Mouse (Mus musculus) hindbrain, embryonic 11.5 days (tissue): Measurements from ENCODE around the gene Sytl2. TPM values are rescaled to one million over a fixed set of nuclear protein-coding genes. Genes with fewer than 3 reads are reported as not detected.

ENCODE experiments used
- ATAC-seq: fragments of 200-750 bp; cut with Nextera tagmentation; 2 replicates; pipeline ENCODE4 v1.8.0; 2017; ENCODE audit warnings: mild to moderate bottlenecking, moderate TSS enrichment, moderate library complexity; ENCODE audit not compliant: low FRiP score
- DNase-seq: peaks from one replicate; pipeline ENCODE4 v3.0.0-alpha.2; 2015; ENCODE audit warnings: low spot score
- H3K27ac ChIP-seq: fragments of 300-500 bp; sonication (generic); 2 replicates; pipeline ENCODE4 v1.5.1; 2014; ENCODE audit warnings: mild to moderate bottlenecking, low read depth, low read length
- H3K27me3 ChIP-seq: fragments of 300-500 bp; sonication (generic); 2 replicates; pipeline ENCODE4 v1.6.1; 2014; ENCODE audit warnings: mild to moderate bottlenecking, low read length, moderate library complexity, mixed read lengths; ENCODE audit not compliant: control insufficient read depth, insufficient read depth
- H3K36me3 ChIP-seq: fragments of 300-500 bp; sonication (generic); 2 replicates; pipeline ENCODE4 v1.6.1; 2014; ENCODE audit warnings: mild to moderate bottlenecking, low read length, moderate library complexity, mixed read lengths; ENCODE audit not compliant: control insufficient read depth, insufficient read depth
- H3K4me1 ChIP-seq: fragments of 300-500 bp; sonication (generic); replicated peaks from 2 replicates; pipeline ENCODE4 v1.6.1; 2014; ENCODE audit warnings: low read length, mixed read lengths; ENCODE audit not compliant: control insufficient read depth, insufficient read depth
- H3K4me2 ChIP-seq: fragments of 300-500 bp; sonication (generic); replicated peaks from 2 replicates; pipeline ENCODE4 v1.6.1; 2014; ENCODE audit warnings: mild to moderate bottlenecking, low read depth, low read length
- H3K4me3 ChIP-seq: fragments of 300-500 bp; sonication (generic); 2 replicates; pipeline ENCODE4 v1.5.1; 2014; ENCODE audit warnings: low read depth, low read length
- H3K9ac ChIP-seq: fragments of 300-500 bp; sonication (generic); 2 replicates; pipeline ENCODE4 v1.6.1; 2014; ENCODE audit warnings: low read depth, low read length
- H3K9me3 ChIP-seq: fragments of 300-500 bp; sonication (generic); 2 replicates; pipeline ENCODE4 v1.6.1; 2016; ENCODE audit warnings: low read length; ENCODE audit not compliant: control insufficient read depth
- WGBS: fragments of 180-500 bp; shearing (Covaris S2); extraction: QIAGEN DNeasy Blood & Tissue Kit; methylation state at CpG from one replicate; pipeline ENCODE4 v1.1.7; 2014; 5-methylcytosine and 5-hydroxymethylcytosine counted together
- polyA plus RNA-seq: library from polyadenylated mRNA; unstranded; fragments of >200 nt; fragmentation: Nextera tagmentation; extraction: Ambion mirVana; gene quantifications from 2 replicates; pipeline ENCODE4 v1.2.1, GENCODE M21; 2014

Sytl2 gene
- polyA plus RNA-seq, 1 experiment from 2014 or later: 5.0 TPM

DNA sequence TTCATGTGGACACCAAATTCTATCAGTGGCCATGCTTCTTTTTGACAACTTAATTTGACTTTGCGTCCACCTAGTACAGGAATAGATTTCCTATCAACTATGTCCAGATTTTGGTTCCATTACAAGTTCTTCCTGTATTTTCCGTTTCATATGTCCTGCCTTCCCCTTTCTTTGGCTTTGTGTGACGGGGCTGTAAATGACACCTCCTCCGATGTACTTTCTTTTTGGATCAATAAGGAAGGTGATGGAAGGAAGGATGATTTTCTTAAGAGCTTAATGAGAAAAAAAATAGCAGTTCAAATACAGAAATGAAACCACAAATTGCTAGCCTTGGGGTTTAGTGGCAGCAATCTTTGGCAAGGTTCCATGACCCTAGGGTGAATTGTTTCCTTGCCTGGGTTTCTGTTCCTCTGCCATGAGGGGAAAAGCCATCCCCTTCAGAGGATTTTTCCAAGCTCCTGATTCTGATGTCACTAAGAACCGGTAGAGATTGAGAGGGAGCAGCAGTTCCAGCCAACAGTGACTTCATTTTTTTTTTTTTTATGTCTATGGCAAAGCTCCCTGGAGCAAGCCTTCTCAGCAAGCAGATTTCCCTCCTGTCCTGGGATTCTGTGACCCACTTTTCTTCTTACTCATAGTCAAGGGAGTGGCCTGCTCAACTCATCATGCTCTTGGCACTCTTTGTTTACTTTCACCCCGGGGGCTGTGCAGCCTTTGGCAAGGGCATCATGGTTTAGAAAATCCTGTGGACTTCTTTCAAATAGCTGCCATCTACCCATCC lies 68.2 kb downstream of the Sytl2 start:
- Histone ChIP-seq H3K9me3 (no peaks in the 10 kb centered on the region), H3K27me3 (no peaks in the 10 kb centered on the region), H3K9ac (no peak overlapping the region), H3K36me3 (no peaks in the 10 kb centered on the region), H3K4me1 (no peaks in the 10 kb centered on the region), H3K27ac (no peak overlapping the region), H3K4me3 (no peak overlapping the region), H3K4me2 (no peak overlapping the region)
- no peak for ATAC-seq
- no peak for DNase-seq
- WGBS: 82% methylated on average over 6 of the region's 6 CpGs

- 49% methylated on average over 4 of the region's 4 CpGs for WGBS
- DNase-seq (no peak), ATAC-seq (no peak)
- Histone ChIP-seq H3K27me3 (no peaks in the 10 kb centered on the region), H3K9me3 (no peaks in the 10 kb centered on the region), H3K27ac (no peak overlapping the region), H3K4me2 (no peak overlapping the region), H3K36me3 (no peaks in the 10 kb centered on the region), H3K4me1 (no peaks in the 10 kb centered on the region), H3K4me3 (no peak overlapping the region), H3K9ac (no peak overlapping the region)
Measured at GRCm38 (mm10) chr7:90372804-90373203, 70.8 kb downstream of the Sytl2 start.

GRCm38 (mm10) chr7:90384411-90384810 lies 82.4 kb downstream of the Sytl2 start:
- H3K9ac ChIP-seq: no peak overlapping the region
- H3K4me1 ChIP-seq: no peaks in the 10 kb centered on the region
- no peaks in the 10 kb centered on the region for H3K36me3 ChIP-seq
- ATAC-seq: no peak
- no peaks in the 10 kb centered on the region for H3K27me3 ChIP-seq
- DNase-seq: no peak
- 91% methylated on average over 2 of the region's 2 CpGs for WGBS
- no peak overlapping the region for H3K4me3 ChIP-seq
- H3K9me3 ChIP-seq: no peaks in the 10 kb centered on the region
- no peak overlapping the region for H3K27ac ChIP-seq
- H3K4me2 ChIP-seq: no peak overlapping the region

DNA sequence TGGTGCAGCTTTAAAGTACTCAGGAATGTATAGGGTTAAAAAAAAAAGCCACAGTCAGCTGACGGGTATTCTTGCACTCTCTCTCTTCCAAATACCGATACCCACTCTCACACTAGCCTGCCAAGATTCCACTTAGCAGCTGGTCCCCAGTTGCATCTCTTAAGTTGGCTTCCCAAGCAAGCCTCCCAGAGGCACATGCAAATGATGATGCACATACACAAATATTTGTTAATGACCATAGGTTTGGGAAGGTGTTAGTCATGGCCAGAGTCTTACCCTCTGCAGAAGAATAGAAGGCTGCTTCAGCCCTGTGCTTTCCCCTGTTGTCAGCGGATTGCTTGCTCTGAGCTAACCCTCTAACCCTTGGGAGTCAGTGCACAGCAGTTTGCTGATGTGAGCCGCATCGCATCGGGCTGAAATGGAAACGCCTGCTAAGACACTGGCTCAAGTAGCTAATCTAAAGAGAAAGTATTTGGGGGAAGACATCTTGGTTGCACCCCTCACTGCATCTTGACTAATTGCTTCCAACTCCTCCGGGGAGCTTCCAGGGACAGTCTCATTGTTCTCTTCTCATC lies 84.9 kb downstream of the Sytl2 start:
- ATAC-seq (peak; percentile 40; the same call in 1 of the 2 replicates), DNase-seq (peak; percentile 28)
- peak overlapping the region; percentile 8 for H3K4me2 ChIP-seq
- H3K4me1 ChIP-seq: no peaks in the 10 kb centered on the region
- no peak overlapping the region for H3K9ac ChIP-seq
- H3K36me3 ChIP-seq: no peaks in the 10 kb centered on the region
- no peaks in the 10 kb centered on the region for H3K9me3 ChIP-seq
- WGBS: 4% methylated on average over 8 of the region's 8 CpGs
- no peaks in the 10 kb centered on the region for H3K27me3 ChIP-seq
- H3K4me3 ChIP-seq: no peak overlapping the region
- no peak overlapping the region for H3K27ac ChIP-seq

GRCm38 (mm10) chr7:90389765-90390164 lies 87.7 kb downstream of the Sytl2 start:
- Histone ChIP-seq H3K4me1 (no peaks in the 10 kb centered on the region), H3K4me3 (no peak overlapping the region), H3K36me3 (no peaks in the 10 kb centered on the region), H3K27ac (no peak overlapping the region), H3K4me2 (no peak overlapping the region), H3K9me3 (no peaks in the 10 kb centered on the region), H3K27me3 (no peaks in the 10 kb centered on the region), H3K9ac (no peak overlapping the region)
- ATAC-seq (no peak), DNase-seq (no peak)
- WGBS: 29% methylated on average over 3 of the region's 3 CpGs

GRCm38 (mm10) chr7:90395073-90395472 lies 93.0 kb downstream of the Sytl2 start:
- no peaks in the 10 kb centered on the region for H3K9me3 ChIP-seq
- no peak for ATAC-seq
- no peaks in the 10 kb centered on the region for H3K4me1 ChIP-seq
- no peak for DNase-seq
- H3K27ac ChIP-seq: no peak overlapping the region
- no peak overlapping the region for H3K9ac ChIP-seq
- WGBS: 64% methylated on average over 4 of the region's 4 CpGs
- no peak overlapping the region for H3K4me2 ChIP-seq
- no peaks in the 10 kb centered on the region for H3K27me3 ChIP-seq
- H3K4me3 ChIP-seq: no peak overlapping the region
- H3K36me3 ChIP-seq: no peaks in the 10 kb centered on the region

GRCm38 (mm10) chr7:90395928-90396327 lies 93.9 kb downstream of the Sytl2 start:
- H3K36me3 ChIP-seq: no peaks in the 10 kb centered on the region
- no peak overlapping the region for H3K27ac ChIP-seq
- H3K4me2 ChIP-seq: no peak overlapping the region
- H3K9ac ChIP-seq: no peak overlapping the region
- 76% methylated on average over 5 of the region's 5 CpGs for WGBS
- H3K9me3 ChIP-seq: no peaks in the 10 kb centered on the region
- no peak for ATAC-seq
- no peaks in the 10 kb centered on the region for H3K27me3 ChIP-seq
- no peak overlapping the region for H3K4me3 ChIP-seq
- no peak for DNase-seq
- H3K4me1 ChIP-seq: no peaks in the 10 kb centered on the region

GRCm38 (mm10) chr7:90409934-90410333 lies 107.9 kb downstream of the Sytl2 start:
- Histone ChIP-seq H3K36me3 (no peaks in the 10 kb centered on the region), H3K4me3 (no peak overlapping the region), H3K4me2 (no peak overlapping the region), H3K9ac (no peak overlapping the region), H3K27me3 (no peaks in the 10 kb centered on the region), H3K27ac (no peak overlapping the region), H3K4me1 (no peaks in the 10 kb centered on the region), H3K9me3 (no peaks in the 10 kb centered on the region)
- 64% methylated on average over 3 of the region's 3 CpGs for WGBS
- peak; percentile 72 for DNase-seq
- ATAC-seq: 0 out of 2 replicates have a peak, but pooled peaks have one; percentile 35
